Mouse (Mus musculus) brain, embryonic 14.5 days (tissue): ENCODE measurements around the gene Gpc6. TPM values are rescaled to one million over a fixed set of nuclear protein-coding genes. Genes with fewer than 3 reads are reported as not detected.
A peak's percentile ranks its signal among the peaks of the same experiment; 100 is the strongest.

ENCODE experiments used
- DNase-seq: peaks from one replicate; pipeline ENCODE4 v3.0.0-alpha.2; 2011; ENCODE audit warnings: low read depth
- CTCF ChIP-seq: fragments of 200-500 bp; IDR thresholded peaks from 2 replicates; pipeline ENCODE4 v1.5.1; 2012; ENCODE audit warnings: inconsistent platforms, mild to moderate bottlenecking, moderate library complexity, borderline replicate concordance; ENCODE audit not compliant: insufficient read depth, insufficient read length; ENCODE audit errors: extremely low read depth
- POLR2A ChIP-seq: fragments of 200-500 bp; IDR thresholded peaks from 2 replicates; pipeline ENCODE4 v1.6.1; 2012; ENCODE audit warnings: mild to moderate bottlenecking, inconsistent platforms, borderline replicate concordance; ENCODE audit not compliant: poor library complexity, insufficient read depth, insufficient read length, severe bottlenecking; ENCODE audit errors: extremely low read depth
- polyA plus RNA-seq: library from polyadenylated mRNA; depleted of rRNA; stranded (reverse); fragments of >200 nt; gene quantifications from 2 replicates; pipeline ENCODE4 v1.2.3, GENCODE M21; 2012

Gpc6 gene
- polyA plus RNA-seq, 1 experiment = 10.7 TPM

DNA sequence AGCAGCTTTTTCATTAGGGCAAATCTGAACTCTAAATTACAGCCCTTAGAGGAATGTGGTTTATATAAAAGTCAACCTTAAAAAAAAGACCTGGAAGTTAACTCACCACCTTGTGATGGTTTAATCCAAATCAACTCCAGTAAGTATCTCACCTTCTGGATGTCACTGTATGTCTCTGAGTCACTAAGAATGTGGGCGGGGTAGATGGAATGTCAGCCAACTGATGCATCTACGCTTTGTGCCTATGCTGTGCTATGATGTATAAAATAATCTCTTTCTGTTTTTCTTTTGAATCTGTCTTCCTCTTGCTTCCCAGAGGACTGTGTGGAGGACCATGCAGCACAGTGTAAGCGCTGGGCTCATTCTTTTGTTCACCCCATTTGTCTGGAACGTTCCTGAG is 966.9 kb downstream of the Gpc6 start:
- DNase-seq = no peak
- no peak for TF ChIP-seq POLR2A

DNA sequence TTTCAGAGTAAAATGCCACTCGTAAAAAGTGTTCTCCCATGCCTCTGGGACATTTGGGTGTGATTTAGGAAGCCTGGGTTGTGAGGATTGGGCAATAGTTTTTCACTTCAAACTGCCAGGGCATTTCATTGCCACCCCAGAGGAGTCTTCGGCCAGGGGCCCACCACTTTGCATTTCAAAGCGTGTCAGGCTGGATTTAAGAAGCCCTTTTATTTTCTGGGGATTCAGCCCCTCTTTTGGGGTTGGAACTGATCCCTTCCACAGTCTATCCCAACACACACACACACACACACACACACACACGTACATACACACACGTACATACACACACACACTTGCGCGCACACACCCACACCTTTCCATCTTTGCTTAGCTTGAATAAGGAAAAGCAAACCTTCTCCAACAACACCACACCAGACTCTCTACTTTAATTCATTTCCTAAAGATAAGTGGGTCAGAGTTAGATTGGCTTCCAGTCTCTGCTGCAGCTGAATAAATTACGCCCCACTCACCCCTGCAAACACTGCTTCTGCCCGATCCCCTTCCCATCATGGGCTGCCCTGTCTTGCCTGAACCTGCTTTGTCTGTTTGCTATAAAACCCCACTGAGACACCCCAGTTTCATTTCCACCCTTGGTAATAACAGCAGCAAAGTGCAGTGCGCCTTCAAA is 969.9 kb downstream of the Gpc6 start:
- TF ChIP-seq POLR2A = no peak
- TF ChIP-seq CTCF = no peak

DNA sequence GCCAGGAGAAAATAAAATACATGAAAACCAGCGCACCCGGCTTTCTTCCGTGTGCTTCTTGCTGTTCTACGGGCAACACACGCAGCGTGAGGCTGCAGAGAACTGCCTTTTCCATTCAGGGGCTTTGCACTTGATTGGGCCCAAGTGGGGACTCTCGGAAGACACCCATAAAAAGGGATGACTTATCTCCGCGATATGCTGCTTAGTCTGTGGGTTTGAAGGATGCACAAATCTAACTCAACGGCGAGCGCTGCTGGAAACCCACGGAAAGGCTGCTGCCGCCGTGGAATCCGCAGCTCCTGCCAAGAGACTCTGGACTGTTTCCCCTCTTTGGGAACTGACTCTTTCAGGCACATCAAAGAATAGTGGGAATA is 970.4 kb downstream of the Gpc6 start:
- TF ChIP-seq POLR2A (no peak), CTCF (no peak)
- peak; percentile 73 for DNase-seq

More for the DNA sequence above, 969.9 kb downstream of the Gpc6 start:
- peak; percentile 73 for DNase-seq

DNA sequence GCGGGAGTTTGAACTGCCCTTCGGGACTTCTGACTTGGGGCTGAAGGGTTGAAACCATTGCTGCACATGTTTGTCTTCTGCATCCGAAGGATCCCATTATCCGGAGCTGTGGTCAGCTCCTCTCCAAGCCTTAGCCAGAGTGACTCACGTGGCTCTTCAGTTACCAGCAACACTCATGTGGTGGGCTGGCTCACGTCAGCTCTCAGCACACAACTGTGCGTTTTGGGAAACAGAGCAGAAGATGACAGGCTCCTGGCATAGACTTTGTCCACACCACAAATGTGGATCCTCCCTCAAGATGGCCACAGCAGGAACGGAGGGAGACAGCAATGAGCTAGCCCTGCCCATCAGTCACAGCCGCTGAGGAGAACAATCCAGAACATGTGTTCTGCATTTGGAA is 979.2 kb downstream of the Gpc6 start:
- no peak for DNase-seq
- TF ChIP-seq CTCF = no peak
- TF ChIP-seq POLR2A = no peak

DNA sequence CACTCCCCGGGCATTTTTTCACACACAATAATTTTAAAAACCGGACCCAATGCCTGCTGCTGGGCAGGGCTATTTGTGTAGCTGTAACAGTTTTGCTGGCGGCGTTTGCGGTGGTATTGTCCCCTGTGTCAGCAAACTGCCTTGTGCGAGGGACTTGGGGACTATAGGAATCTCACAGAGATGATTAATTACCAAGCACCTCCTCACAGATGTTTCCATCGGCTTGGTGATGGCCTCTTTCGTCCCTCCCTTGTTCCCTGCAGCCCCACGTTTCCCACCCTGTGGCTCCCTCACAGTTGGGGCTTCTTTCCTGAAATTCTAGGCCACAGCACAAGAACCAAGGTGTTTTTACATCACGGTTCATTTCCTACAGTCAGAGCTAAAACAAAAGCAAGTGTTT is 980.6 kb downstream of the Gpc6 start:
- DNase-seq = peak; percentile 44
- TF ChIP-seq CTCF (no peak), POLR2A (no peak)

DNA sequence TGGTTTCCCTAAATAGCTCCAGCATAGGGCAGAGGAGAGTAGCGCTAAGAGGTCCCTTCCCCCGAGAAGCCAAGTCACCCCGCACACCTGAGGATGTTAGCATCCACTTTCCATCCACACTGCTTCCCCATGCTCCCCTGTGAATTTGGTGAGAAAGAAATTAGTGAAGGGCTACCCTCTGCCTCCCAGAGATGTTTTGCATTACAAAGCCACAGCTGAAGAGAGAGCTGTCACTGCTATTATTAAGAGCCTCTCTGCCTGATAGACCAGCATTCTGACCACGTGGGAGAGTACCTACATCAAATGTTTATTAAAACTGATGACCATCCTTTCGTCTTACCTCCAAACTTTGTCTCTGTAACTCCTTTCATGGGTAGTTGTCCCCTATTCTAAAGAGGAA is 981.2 kb downstream of the Gpc6 start:
- peak; percentile 42 for DNase-seq

DNA sequence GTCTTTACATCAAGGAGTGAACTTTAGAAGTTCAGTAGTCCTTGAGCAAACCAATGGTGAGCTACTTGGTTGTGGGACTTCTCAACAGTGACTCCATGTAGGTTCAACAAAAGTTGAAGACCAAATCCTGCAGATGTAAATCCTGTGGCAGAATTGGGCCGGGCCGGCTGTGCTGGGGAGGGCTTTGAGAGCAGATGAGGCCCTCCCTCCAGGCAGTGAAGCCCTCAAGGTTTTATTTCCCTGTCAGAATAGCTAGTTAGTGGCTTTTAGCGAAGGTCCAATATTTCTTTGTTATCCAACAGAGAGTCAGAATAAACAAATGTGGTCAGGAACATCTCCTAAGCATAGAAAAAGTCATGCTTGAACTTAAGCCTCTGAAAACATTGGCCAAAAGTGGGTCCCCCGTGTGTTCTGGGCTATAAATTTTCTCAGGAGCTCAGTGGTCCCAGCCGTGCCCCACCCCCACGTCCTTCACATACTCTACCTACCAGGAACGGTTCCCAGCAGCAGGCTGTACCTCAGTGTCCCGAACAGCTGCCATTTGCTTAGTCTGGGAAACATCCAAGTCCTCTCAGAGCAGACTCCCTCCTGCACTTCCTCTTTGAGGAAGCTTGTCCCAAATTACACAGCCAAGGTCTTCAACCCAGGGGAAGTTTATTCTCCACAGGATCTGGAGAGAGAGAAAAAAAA is 983.3 kb downstream of the Gpc6 start:
- DNase-seq = no peak
- TF ChIP-seq POLR2A = no peak
- TF ChIP-seq CTCF = no peak

More for the DNA sequence above, 981.2 kb downstream of the Gpc6 start:
- no peak for TF ChIP-seq POLR2A
- TF ChIP-seq CTCF = no peak

DNA sequence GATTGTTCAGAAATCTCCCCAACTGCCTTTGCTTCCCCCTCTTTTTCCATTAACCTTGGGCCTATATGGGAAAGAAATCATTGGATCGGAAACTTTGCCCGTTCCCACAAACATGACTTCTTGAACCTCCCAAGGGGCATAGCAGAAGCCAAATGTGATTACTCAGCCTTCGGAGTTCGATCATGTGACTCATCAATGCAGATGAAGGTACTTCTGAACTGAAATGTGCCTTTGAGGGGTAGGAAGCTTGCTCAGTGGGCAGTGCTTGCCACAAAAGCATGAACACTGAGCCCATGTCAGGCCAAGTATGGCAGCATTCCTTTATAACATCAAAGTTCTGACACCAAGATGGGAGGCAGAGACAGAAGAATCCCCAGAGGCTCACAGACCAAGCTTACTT is 983.9 kb downstream of the Gpc6 start:
- no peak for TF ChIP-seq CTCF
- TF ChIP-seq POLR2A = no peak
- DNase-seq = no peak

DNA sequence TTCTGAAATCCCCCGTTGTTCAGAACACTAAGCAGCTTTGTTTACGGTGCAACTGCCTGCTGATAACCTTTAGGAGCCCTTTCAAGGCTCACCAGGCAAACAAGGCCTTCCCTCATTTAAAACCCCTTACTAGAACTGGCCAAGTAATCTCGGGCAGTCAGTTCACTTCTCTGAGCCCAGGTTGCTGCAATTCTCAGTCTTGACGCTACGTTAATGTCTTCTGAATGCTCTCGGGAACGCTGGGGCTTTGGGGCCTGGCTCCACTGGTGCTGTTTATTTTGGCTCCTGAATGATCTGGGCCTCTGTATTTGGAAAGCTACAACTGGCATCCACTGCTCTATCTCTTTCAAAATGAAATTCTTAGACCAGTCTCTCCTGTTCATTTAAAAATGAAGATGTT is 985.2 kb downstream of the Gpc6 start:
- no peak for DNase-seq
- TF ChIP-seq CTCF = no peak
- no peak for TF ChIP-seq POLR2A

DNA sequence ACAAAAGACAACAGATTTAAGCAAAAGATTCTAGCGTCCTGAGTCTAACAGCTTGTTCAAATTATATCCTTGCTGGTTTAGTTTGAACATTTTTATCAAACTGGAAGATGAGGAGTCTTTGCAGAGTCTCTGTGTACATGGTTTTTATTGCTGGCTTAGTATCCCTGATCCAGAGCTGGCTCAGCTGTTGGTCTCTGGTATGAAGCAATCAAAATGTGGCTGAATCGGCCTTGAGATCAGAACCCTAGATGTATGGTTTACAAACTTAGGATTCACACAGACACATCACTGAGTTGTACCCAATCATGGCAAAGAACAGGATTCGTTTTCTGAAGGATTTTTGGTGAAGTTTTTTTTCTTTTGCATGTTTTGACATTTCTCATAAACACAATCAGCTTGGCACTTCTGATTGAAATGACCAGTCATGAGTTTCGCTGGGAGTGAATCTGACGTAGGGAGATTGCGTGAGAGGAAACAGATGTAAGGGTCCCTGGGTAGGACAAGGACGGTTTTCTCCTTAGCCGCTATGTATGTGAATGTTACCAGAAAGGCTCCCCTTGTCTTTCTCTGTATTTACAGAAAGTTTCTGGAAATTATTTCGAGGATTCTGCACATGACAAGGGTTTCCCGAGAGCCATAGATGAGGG is 987.6 kb downstream of the Gpc6 start:
- DNase-seq = no peak
- no peak for TF ChIP-seq CTCF

DNA sequence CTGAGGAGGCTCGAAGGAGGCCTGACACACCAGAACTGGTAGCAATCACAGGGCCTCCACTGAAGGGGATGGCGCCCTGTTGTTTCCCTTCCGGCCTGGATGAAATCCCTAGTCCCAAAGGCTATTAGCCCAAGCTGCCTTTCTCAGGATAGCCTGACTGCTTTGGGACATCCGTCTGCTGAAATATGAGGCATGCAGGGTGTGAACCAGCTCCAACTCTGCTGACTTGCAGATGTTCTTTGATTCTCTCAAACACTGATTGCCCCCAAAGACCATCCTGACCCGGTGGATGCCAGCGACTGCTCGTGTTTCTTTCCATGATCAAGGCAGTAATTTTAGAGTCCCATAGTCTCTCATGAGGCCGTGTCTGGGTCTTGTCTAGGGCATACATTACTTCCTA is 991.5 kb downstream of the Gpc6 start:
- TF ChIP-seq POLR2A = no peak
- no peak for TF ChIP-seq CTCF
- no peak for DNase-seq

DNA sequence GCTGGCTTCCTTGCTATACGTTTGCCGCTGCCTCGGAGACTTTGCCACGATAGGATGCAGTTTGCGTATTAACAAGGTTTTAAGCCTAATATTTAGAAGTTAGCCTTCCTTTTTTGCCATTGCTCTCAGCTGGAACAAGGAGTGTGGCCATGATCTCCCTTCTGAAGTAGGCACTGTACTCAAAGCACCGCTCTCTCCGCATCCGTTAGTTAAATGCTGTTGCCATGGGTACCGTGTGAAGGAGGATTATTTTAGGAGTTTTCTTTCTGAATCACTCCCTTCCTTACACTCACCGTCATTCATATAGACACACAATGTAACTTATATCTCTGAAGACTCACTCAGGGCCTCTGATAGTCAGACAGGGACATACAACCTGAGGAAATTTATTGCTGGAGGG is 993.6 kb downstream of the Gpc6 start:
- DNase-seq = no peak
- TF ChIP-seq CTCF (no peak), POLR2A (no peak)
